Mouse (Mus musculus) small intestine, adult 2 months (tissue): ENCODE measurements around the gene Flot1.

Source experiments
- CTCF ChIP-seq: fragments of 200-500 bp; IDR thresholded peaks from 2 replicates; pipeline ENCODE4 v1.5.1; 2012; ENCODE audit warnings: low read depth, mild to moderate bottlenecking, control low read depth, inconsistent platforms, low read length, moderate library complexity, mixed read lengths; ENCODE audit not compliant: insufficient replicate concordance, insufficient read length; ENCODE audit errors: extremely low read depth
- POLR2A ChIP-seq: fragments of 200-500 bp; IDR thresholded peaks from 2 replicates; pipeline ENCODE4 v1.6.1; 2012; ENCODE audit warnings: low read depth, mild to moderate bottlenecking, control low read depth, inconsistent platforms, low read length, moderate library complexity

- TF ChIP-seq POLR2A (no peak; the same call in 1 of the 2 replicates), CTCF (no peak)
Observed at GRCm38 (mm10) chr17:35822964-35823937, at the start of gene Flot1.
